Mouse (Mus musculus) right cerebral cortex, postnatal 10 days (tissue): ENCODE measurements around the gene Ess2.
A peak's percentile ranks its signal among the peaks of the same experiment; 100 is the strongest.

Experiments used
- DNase-seq, 2 experiments: peaks; one replicate each; pipeline ENCODE4 v3.0.0; 2021; ENCODE audit warnings: low spot score in 2 of 2

Ess2 gene

GRCm38 (mm10) chr16:17921325-17922162, 10.4 kb upstream of the Ess2 start:
- DNase-seq, result peak; percentile 98 to 99

GRCm38 (mm10) chr16:17920586-17920985, 9.4 kb upstream of the Ess2 start:
- DNase-seq, result no peak

GRCm38 (mm10) chr16:17914307-17915249, 3.4 kb upstream of the Ess2 start, which contains the start of gene Gsc2:
TSS of gene Gsc2 (minus strand) at chr16:17915059.
- no peak for DNase-seq

- no peak for DNase-seq
Observed at GRCm38 (mm10) chr16:17898462-17898861, 12.7 kb downstream of the Ess2 start, which contains the start of the genes Dgcr2 and Tssk2. TSS of gene Dgcr2 (minus strand) at chr16:17898562. TSS of gene Tssk2 (plus strand) at chr16:17898637.

- DNase-seq, result no peak
Observed at GRCm38 (mm10) chr16:17896091-17896490, 15.1 kb downstream of the Ess2 start.

- no peak for DNase-seq
Observed at GRCm38 (mm10) chr16:17893923-17894322, 17.2 kb downstream of the Ess2 start, which contains the start of gene Tssk1. TSS of gene Tssk1 (plus strand) at chr16:17894223.

- no peak for DNase-seq
Observed at GRCm38 (mm10) chr16:17892606-17893005, 18.5 kb downstream of the Ess2 start.

- peak; percentile 99 to 100 for DNase-seq
Observed at GRCm38 (mm10) chr16:17891567-17891959, 19.6 kb downstream of the Ess2 start, which contains the start of gene Gm20518. TSS of gene Gm20518 (minus strand) at chr16:17891671.

- DNase-seq, result peak; percentile 78 to 82
Observed at GRCm38 (mm10) chr16:17890917-17891566, 20.1 kb downstream of the Ess2 start.

- DNase-seq, result no peak
Observed at GRCm38 (mm10) chr16:17890342-17890727, 20.8 kb downstream of the Ess2 start.

- DNase-seq, result no peak
Observed at GRCm38 (mm10) chr16:17889689-17890341, 21.3 kb downstream of the Ess2 start.

GRCm38 (mm10) chr16:17884116-17884515, 27.0 kb downstream of the Ess2 start:
- no peak for DNase-seq

GRCm38 (mm10) chr16:17882196-17882595, 29.0 kb downstream of the Ess2 start:
- DNase-seq, result no peak

GRCm38 (mm10) chr16:17879571-17879970, 31.6 kb downstream of the Ess2 start:
- DNase-seq, result no peak

- DNase-seq, result no peak
Observed at GRCm38 (mm10) chr16:17876096-17876495, 35.1 kb downstream of the Ess2 start.

- no peak for DNase-seq
Observed at GRCm38 (mm10) chr16:17875174-17875573, 36.0 kb downstream of the Ess2 start.

GRCm38 (mm10) chr16:17872995-17873394, 38.2 kb downstream of the Ess2 start:
- DNase-seq, result no peak

GRCm38 (mm10) chr16:17871248-17871647, 39.9 kb downstream of the Ess2 start:
- no peak for DNase-seq

- DNase-seq, result no peak
Observed at GRCm38 (mm10) chr16:17865770-17866169, 45.4 kb downstream of the Ess2 start.

GRCm38 (mm10) chr16:17865293-17865692, 45.9 kb downstream of the Ess2 start:
- no peak for DNase-seq

- no peak for DNase-seq
Observed at GRCm38 (mm10) chr16:17858592-17858991, 52.6 kb downstream of the Ess2 start.
